Comparison of ENCODE assay signal across 7 mouse cellular contexts in the genomic region with DNA sequence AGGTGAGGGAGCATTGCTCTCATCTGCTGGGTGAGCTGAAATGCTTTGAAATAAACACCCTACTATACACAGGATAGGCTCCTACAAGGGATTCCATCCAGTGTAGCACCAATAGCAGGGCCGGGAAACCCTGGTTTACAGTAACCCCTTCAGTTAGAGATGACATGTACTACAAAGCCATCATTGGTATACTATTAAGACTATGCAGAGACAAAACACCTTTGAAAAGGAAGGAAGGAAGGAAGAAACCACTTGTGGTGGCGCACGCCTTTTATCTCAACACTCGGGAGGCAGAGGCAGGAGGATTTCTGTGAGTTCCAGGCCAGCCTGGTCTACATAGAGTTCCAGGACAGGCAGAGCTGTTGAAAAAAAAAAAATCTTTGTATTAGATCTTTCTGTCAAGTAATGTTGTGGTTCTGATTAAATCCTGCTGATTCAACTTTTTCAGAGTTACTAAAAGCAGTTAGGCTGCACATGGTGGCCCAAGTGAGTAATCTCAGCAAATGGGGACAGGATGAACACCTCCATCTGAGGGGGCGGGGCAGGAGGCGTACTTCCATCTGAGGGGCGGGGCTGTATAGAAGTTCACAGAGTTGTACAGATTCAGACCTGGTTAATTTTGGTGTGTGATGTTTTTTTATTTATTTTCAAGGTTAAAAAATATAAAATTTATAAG. TPM values are rescaled to one million over a fixed set of nuclear protein-coding genes. Genes with fewer than 3 reads are reported as not detected.
DNase-seq lines count a peak whose midpoint lies in the region; ATAC-seq and TF ChIP-seq lines count a peak whose summit lies in the region.

No protein-coding gene starts in this region.

- H3K27me3 ChIP-seq in E14TG2a.4 (ENCODE audit: insufficient read depth, low read length): peaks cover 37% of the 10 kb centered on the region
- no peaks in the 10 kb centered on the region for H3K27me3 ChIP-seq in liver, embryonic 14.5 days (ENCODE audit: control insufficient read depth, insufficient read depth, low read length)

- H3K4me1 ChIP-seq in E14TG2a.4 (replicated peaks; ENCODE audit: low read depth, low read length): peaks cover 37% of the 10 kb centered on the region
- peaks cover 4 to 11% of the 10 kb centered on the region in 2 experiments; a peak in 2 of 4 replicates for H3K4me1 ChIP-seq in liver, embryonic 14.5 days (replicated peaks; ENCODE audit: control insufficient read depth in 2 of 2, insufficient read depth in 2 of 2, low read length in 1 of 2)

- H3K27ac ChIP-seq in layer of hippocampus, adult 2 months: no peak overlapping the region
- H3K27ac ChIP-seq in liver, embryonic 14.5 days: no peak overlapping the region

- no peak for DNase-seq in layer of hippocampus, adult 2 months (ENCODE audit: low spot score in 2 of 2)
- no peak for DNase-seq in layer of hippocampus, postnatal 36 days
- DNase-seq in adipocyte (ENCODE audit: low spot score): peak; percentile 93
- DNase-seq in liver, embryonic 14.5 days (ENCODE audit: low read depth in 3 of 3, low spot score in 3 of 3): no peak
- no peak for DNase-seq in c-Kit-positive CD71-positive TER-119-positive erythroid progenitor cells, embryonic 14.5 days (ENCODE audit: low spot score)
- no peak for DNase-seq in left cerebral cortex, postnatal 36 days (ENCODE audit: low spot score in 2 of 2)

- WGBS in liver, embryonic 14.5 days (ENCODE audit: insufficient replicate concordance): 69% methylated on average over 7 of the region's 7 CpGs

- no peaks in the 10 kb centered on the region for H3K36me3 ChIP-seq in E14TG2a.4 (ENCODE audit: insufficient read depth, low read length)
- no peaks in the 10 kb centered on the region for H3K36me3 ChIP-seq in liver, embryonic 14.5 days (replicated peaks; ENCODE audit: control insufficient read depth, insufficient read depth, low read depth)

- TF ChIP-seq EP300 in liver, embryonic 14.5 days (IDR thresholded peaks at IDR 0.05; ENCODE audit: low read depth): no peak

- intact Hi-C loops in left cerebral cortex, postnatal 36 days (cut with DNase I): loop anchor here (5.0 kb wide), 1 partner anchor 56 kb away; no protein-coding TSS in a partner anchor

- no peak for TF ChIP-seq CTCF in layer of hippocampus, adult 2 months (conservative IDR thresholded peaks at IDR 0.05)
- TF ChIP-seq CTCF in E14TG2a.4 (conservative IDR thresholded peaks at IDR 0.05; ENCODE audit: low read length): no peak
- TF ChIP-seq CTCF in liver, embryonic 14.5 days (IDR thresholded peaks at IDR 0.05; ENCODE audit: low read depth): no peak

- no peak overlapping the region for H3K9ac ChIP-seq in liver, embryonic 14.5 days (replicated peaks)

- 0 out of 2 replicates have a peak, but pooled peaks cover 3% of the 10 kb centered on the region for H3K9me3 ChIP-seq in E14TG2a.4 (ENCODE audit: low read length)
- no peaks in the 10 kb centered on the region for H3K9me3 ChIP-seq in liver, embryonic 14.5 days (ENCODE audit: control insufficient read depth, low read length)

- ATAC-seq in liver, embryonic 14.5 days (ENCODE audit: insufficient read depth): no peak

- peak overlapping the region; percentile 26; the same call in 1 of the 2 replicates for H3K4me3 ChIP-seq in layer of hippocampus, adult 2 months
- peak overlapping the region; percentile 69 for H3K4me3 ChIP-seq in E14TG2a.4 (replicated peaks; ENCODE audit: low read length)
- H3K4me3 ChIP-seq in liver, embryonic 14.5 days (ENCODE audit: insufficient read depth in 1 of 2, low read depth in 2 of 2, low read length in 2 of 2): no peak overlapping the region

- peak overlapping the region; percentile 21 for H3K4me2 ChIP-seq in liver, embryonic 14.5 days (ENCODE audit: low read depth)

RNA-seq across cellular contexts. Expression of gene Cpsf6, which starts 53.2 kb away (rescaled TPM):
- 100 to 1,000 TPM; 111 to 116 TPM for total RNA-seq in layer of hippocampus, adult 2 months (2021)
- 100 to 1,000 TPM; 119 TPM for total RNA-seq in layer of hippocampus, postnatal 36 days (2021)
- 22.8 and 27.5 TPM in 2 replicates for polyA plus RNA-seq in liver, embryonic 14.5 days (2012; rRNA removed)
- polyA plus RNA-seq in liver, embryonic 14.5 days (2014; fragmentation: Nextera tagmentation; extraction: Ambion mirVana): 51.7 and 54.5 TPM in 2 replicates
- 100 to 1,000 TPM in 1 of 2 experiments, 10 to 100 TPM in 1; 94.5 to 120 TPM for total RNA-seq in left cerebral cortex, postnatal 36 days (2021)

Comparison
In these comparisons a context has a peak if more than half of its experiments do, and no peak if none do; other contexts are left out.
1. H3K4me3 ChIP-seq: peak in layer of hippocampus, adult 2 months (single experiment) and E14TG2a.4 (single experiment); none in liver, embryonic 14.5 days (0 of 2).